Mouse (Mus musculus) right cerebral cortex, adult 18-20 months (tissue): ENCODE measurements around the gene Lelp1.

ENCODE experiments used
- DNase-seq: peaks from one replicate; pipeline ENCODE4 v3.0.0; 2022; ENCODE audit warnings: mixed read lengths

The Lelp1 gene

GRCm38 (mm10) chr3:92142644-92143043 lies at the start of gene Lelp1:
Gene Lelp1 (minus strand): TSS chr3:92142744.
- DNase-seq, result no peak

DNA sequence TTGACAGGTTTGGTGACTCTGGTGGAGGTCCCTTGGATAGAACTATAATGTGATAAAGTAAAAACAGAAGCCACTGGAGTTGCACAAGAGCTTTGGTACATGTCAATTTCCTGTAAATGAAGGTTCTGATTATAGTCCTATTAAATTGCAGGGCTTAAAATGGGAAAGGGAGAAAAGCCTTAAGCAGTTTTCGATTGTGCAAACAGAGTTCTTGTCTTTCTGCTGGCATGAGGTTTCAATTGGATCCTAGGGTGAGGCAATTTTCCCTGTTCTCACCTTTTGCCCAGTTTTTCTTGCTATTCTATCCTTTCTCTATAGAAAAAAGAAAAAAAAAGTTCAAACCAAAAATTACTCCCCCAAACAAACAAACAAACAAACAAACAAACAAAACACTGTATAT lies 34.3 kb upstream of the Lelp1 start:
- no peak for DNase-seq

- no peak for DNase-seq
These were observed 27.3 kb upstream of the Lelp1 start for GRCm38 (mm10) chr3:92169847-92170246.

GRCm38 (mm10) chr3:92153322-92153721 lies 10.8 kb upstream of the Lelp1 start:
- peak; percentile 25 for DNase-seq

DNA sequence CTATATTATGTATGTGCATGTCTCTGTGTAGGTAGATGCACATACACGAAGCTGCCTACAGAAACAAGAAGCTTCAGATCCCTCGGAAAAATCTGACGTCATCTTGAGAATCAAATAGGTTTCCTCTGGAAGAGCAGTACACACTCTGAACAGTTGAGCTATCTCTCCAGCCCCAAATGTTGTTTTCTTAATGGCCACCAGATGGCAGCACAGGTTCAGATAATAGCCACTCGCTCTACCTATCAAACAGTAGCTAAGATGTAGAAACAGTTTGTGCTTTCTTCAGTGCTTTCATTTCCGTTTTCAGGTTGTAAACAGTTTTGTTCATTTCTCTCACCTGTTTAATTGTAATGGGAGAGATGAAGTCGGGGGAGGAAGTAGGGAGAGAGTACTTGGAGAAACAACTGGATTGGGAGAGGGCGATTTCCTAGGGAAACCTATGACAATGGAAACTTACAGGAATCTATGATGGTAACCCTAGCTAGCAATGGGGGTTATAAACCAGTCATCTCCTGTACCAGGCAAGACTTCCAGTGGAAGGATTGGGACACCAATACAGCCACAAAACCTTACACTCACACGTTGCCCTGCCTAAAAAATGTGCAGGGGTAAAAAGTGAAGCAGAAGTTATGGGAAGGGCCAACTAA lies 8.2 kb upstream of the Lelp1 start:
- DNase-seq, result peak; percentile 71

GRCm38 (mm10) chr3:92147913-92148312 lies 5.4 kb upstream of the Lelp1 start:
- DNase-seq, result no peak

- DNase-seq, result no peak
These were observed 4.9 kb upstream of the Lelp1 start for GRCm38 (mm10) chr3:92147420-92147819.

DNA sequence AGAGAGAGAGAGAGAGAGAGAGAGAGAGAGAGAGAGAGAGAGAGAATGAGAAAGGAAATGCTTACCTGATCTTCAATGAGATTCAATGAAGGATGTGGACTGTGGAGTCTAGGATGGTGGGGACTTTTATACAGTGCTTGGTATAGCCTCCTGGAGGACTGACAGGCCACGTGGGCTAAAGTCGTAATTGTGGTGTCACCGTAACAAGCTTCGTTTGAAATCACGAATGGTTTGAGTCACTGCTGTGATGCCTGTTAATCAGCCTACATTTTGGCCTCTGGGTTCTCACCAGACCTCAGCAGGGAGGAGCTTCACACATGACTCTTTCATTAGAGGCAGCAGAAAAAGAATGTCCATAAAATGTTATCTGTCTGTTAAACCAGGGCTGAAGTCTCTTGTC lies 18.7 kb downstream of the Lelp1 start, which contains the start of gene Prr9:
TSS of gene Prr9 (minus strand) at position 101 of the 400 bp plus-strand sequence.
- no peak for DNase-seq

- no peak for DNase-seq
These were observed 21.6 kb downstream of the Lelp1 start for GRCm38 (mm10) chr3:92120902-92121301.

DNA sequence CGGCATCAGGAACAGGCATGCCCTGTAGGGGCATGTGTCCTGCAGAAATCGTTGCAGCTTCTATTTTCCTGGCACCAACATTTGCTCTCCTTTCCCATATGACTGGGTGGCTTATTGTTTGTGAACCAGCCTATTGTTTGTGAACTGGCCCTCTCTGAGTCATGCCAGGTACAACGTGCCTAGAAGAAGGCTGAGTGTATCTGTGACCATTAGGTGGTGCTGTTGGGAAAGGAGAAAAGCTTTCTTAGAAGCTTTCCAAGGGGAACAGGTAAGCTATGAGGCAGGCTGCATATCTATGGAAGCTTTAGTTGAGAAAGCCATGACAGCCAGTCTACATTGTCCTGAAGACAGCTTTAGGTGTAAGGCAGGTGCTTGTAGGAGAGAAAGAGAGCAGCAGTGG lies 24.6 kb downstream of the Lelp1 start:
- peak; percentile 9 for DNase-seq

- DNase-seq, result no peak
These were observed 31.0 kb downstream of the Lelp1 start for GRCm38 (mm10) chr3:92111526-92111925.

DNA sequence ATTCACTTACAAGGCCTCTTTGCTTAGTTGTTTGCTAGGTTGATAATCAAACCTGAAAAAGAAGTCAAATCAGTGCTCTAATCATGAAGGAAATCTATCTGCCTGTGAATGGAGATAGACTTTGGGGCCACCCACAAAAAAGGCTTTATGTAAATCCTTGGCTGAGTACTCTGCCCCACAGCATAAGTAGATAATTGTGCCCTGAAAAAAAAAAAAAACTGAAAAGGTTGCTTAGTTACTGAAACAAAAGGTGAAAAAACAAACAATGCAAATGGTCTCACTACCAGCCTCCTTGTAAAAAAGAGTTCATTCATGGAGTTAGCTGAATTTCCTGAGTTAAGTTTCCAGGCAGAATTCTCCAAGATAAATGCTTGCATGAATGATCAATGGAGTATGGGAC lies 31.8 kb downstream of the Lelp1 start:
- DNase-seq, result no peak

GRCm38 (mm10) chr3:92106582-92106981 lies 36.0 kb downstream of the Lelp1 start:
- peak; percentile 49 for DNase-seq
